Comparison of ENCODE assay signal across 10 mouse cellular contexts in the genomic region with DNA sequence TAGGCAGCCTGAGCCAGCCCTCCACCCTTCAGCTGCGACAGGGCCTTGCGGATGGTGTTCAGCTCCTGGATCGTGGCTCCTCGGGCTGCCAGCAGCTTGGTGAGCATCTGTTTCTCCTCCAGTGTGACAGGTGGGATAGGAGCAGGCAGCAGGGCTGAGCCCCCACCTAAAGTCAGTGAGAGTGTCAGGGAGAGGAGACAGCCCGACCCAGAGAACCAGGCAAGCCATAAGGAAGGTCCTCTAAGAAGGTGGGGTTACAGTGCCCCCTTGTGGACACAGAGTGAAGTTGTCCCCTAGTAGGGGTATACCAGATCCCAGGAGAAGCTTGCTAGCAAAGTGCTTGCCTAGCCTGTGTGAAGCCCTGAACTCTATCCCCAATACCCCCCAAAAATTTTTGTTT. TPM values are rescaled to one million over a fixed set of nuclear protein-coding genes. Genes with fewer than 3 reads are reported as not detected.
DNase-seq lines count a peak whose midpoint lies in the region; ATAC-seq lines count a peak whose summit lies in the region.
"Had no signal": no experiment of that assay in that cellular context is flagged by ENCODE, and none has a peak within 500 bp of the region (broad histone marks: within the 10 kb centered on the region; RNA-seq: fewer than 3 reads in every experiment).

No protein-coding gene starts in this region.

- H3K4me1 ChIP-seq in intestine, embryonic 14.5 days (replicated peaks; ENCODE audit: control insufficient read depth, insufficient read depth, low read length) = no peaks in the 10 kb centered on the region; the same call in 1 of the 2 replicates
- H3K4me1 ChIP-seq in intestine, embryonic 16.5 days (ENCODE audit: control insufficient read depth, insufficient read depth, low read length) = 0 out of 2 replicates have a peak, but pooled peaks cover 3% of the 10 kb centered on the region
- peaks cover 5% of the 10 kb centered on the region for H3K4me1 ChIP-seq in liver, embryonic 16.5 days (ENCODE audit: control insufficient read depth, low read depth, low read length)
- H3K4me1 ChIP-seq in neural tube, embryonic 13.5 days (replicated peaks) = peaks cover 48% of the 10 kb centered on the region
- H3K4me1 ChIP-seq: embryonic facial prominence, embryonic 15.5 days had no signal

- peaks cover under 1% of the 10 kb centered on the region; the same call in 1 of the 2 replicates for H3K27me3 ChIP-seq in intestine, embryonic 14.5 days (replicated peaks; ENCODE audit: control insufficient read depth, insufficient read depth, low read length)
- no peaks in the 10 kb centered on the region; the same call in 1 of the 2 replicates for H3K27me3 ChIP-seq in intestine, embryonic 16.5 days (replicated peaks; ENCODE audit: control insufficient read depth, insufficient read depth, low read length)
- H3K27me3 ChIP-seq in liver, embryonic 16.5 days (ENCODE audit: control insufficient read depth, insufficient read depth, low read depth, low read length) = 0 out of 2 replicates have a peak, but pooled peaks cover 2% of the 10 kb centered on the region
- H3K27me3 ChIP-seq in neural tube, embryonic 13.5 days = no peaks in the 10 kb centered on the region

- H3K9ac ChIP-seq in intestine, embryonic 14.5 days (ENCODE audit: low read length) = no peak overlapping the region
- no peak overlapping the region for H3K9ac ChIP-seq in intestine, embryonic 16.5 days (ENCODE audit: low read depth, low read length)
- H3K9ac ChIP-seq in liver, embryonic 16.5 days (ENCODE audit: low read depth, low read length) = no peak overlapping the region
- 0 out of 2 replicates have a peak overlapping the region, but pooled peaks have one; percentile 6 for H3K9ac ChIP-seq in neural tube, embryonic 13.5 days
- H3K9ac ChIP-seq: embryonic facial prominence, embryonic 15.5 days had no signal

- no peak overlapping the region for H3K4me3 ChIP-seq in intestine, embryonic 14.5 days (ENCODE audit: low read depth, low read length)
- H3K4me3 ChIP-seq in intestine, embryonic 16.5 days (ENCODE audit: low read length) = no peak overlapping the region
- H3K4me3 ChIP-seq in liver, embryonic 16.5 days (ENCODE audit: low read depth, low read length) = peak overlapping the region; percentile 51
- H3K4me3 ChIP-seq in neural tube, embryonic 13.5 days = no peak overlapping the region
- H3K4me3 ChIP-seq: embryonic facial prominence, embryonic 15.5 days; megakaryocyte, embryonic 14.5 days had no signal

- no peak overlapping the region for H3K27ac ChIP-seq in intestine, embryonic 14.5 days (ENCODE audit: low read depth)
- no peak overlapping the region for H3K27ac ChIP-seq in intestine, embryonic 16.5 days (ENCODE audit: low read length)
- no peak overlapping the region for H3K27ac ChIP-seq in liver, embryonic 16.5 days (ENCODE audit: low read length)
- peak overlapping the region; percentile 71 for H3K27ac ChIP-seq in neural tube, embryonic 13.5 days (replicated peaks)
- H3K27ac ChIP-seq: embryonic facial prominence, embryonic 15.5 days had no signal

- H3K36me3 ChIP-seq in intestine, embryonic 14.5 days (ENCODE audit: control insufficient read depth, insufficient read depth, low read length) = no peaks in the 10 kb centered on the region
- no peaks in the 10 kb centered on the region for H3K36me3 ChIP-seq in intestine, embryonic 16.5 days (ENCODE audit: control insufficient read depth, insufficient read depth, low read length)
- H3K36me3 ChIP-seq in liver, embryonic 16.5 days (ENCODE audit: control insufficient read depth, insufficient read depth) = no peaks in the 10 kb centered on the region
- peaks cover 27% of the 10 kb centered on the region for H3K36me3 ChIP-seq in neural tube, embryonic 13.5 days
- H3K36me3 ChIP-seq: embryonic facial prominence, embryonic 15.5 days had no signal

- ATAC-seq in intestine, embryonic 14.5 days (replicated peaks; ENCODE audit: low FRiP score, low TSS enrichment, low read depth) = no peak
- ATAC-seq in intestine, embryonic 16.5 days = no peak
- ATAC-seq in liver, embryonic 16.5 days (ENCODE audit: low read depth) = no peak
- peak; percentile 37 for ATAC-seq in neural tube, embryonic 13.5 days (ENCODE audit: low read depth)

- WGBS in intestine, embryonic 14.5 days = 32% methylated on average over 5 of the region's 5 CpGs
- WGBS in intestine, embryonic 16.5 days = 47% methylated on average over 5 of the region's 5 CpGs
- 65% methylated on average over 5 of the region's 5 CpGs for WGBS in liver, embryonic 16.5 days (ENCODE audit: insufficient replicate concordance)
- 51% methylated on average over 5 of the region's 5 CpGs for WGBS in neural tube, embryonic 13.5 days

- peak; percentile 60 for DNase-seq in intestine, embryonic 14.5 days (ENCODE audit: low spot score)
- DNase-seq in adipocyte (ENCODE audit: low spot score) = peak; percentile 69
- DNase-seq in embryo, embryonic 11.5 days (ENCODE audit: low read depth, low spot score) = peak; percentile 59
- DNase-seq in hindlimb bud, embryonic 11.5 days (ENCODE audit: extremely low spot score, low read depth, low spot score) = peak; percentile 72
- DNase-seq in yolk sac, embryonic 10.5 days (ENCODE audit: low spot score) = peak; percentile 42

- no peak overlapping the region for H3K4me2 ChIP-seq in intestine, embryonic 14.5 days (ENCODE audit: low read length)
- no peak overlapping the region for H3K4me2 ChIP-seq in intestine, embryonic 16.5 days (ENCODE audit: low read depth, low read length)
- H3K4me2 ChIP-seq in liver, embryonic 16.5 days (ENCODE audit: low read depth, low read length) = peak overlapping the region; percentile 22
- H3K4me2 ChIP-seq in neural tube, embryonic 13.5 days = no peak overlapping the region
- H3K4me2 ChIP-seq: embryonic facial prominence, embryonic 15.5 days had no signal

- no peaks in the 10 kb centered on the region for H3K9me3 ChIP-seq in intestine, embryonic 14.5 days (ENCODE audit: control insufficient read depth, low read length)
- no peaks in the 10 kb centered on the region for H3K9me3 ChIP-seq in intestine, embryonic 16.5 days (ENCODE audit: control insufficient read depth, low read length)
- no peaks in the 10 kb centered on the region for H3K9me3 ChIP-seq in liver, embryonic 16.5 days (replicated peaks; ENCODE audit: control insufficient read depth, low read length)
- H3K9me3 ChIP-seq in neural tube, embryonic 13.5 days = no peaks in the 10 kb centered on the region
- H3K9me3 ChIP-seq: embryonic facial prominence, embryonic 15.5 days; megakaryocyte, embryonic 14.5 days had no signal

RNA-seq across cellular contexts. Expression of gene Glyctk, which starts 1.5 kb away (rescaled TPM):
- 1.7 TPM in 2 replicates for polyA plus RNA-seq in intestine, embryonic 14.5 days (2014; fragmentation: Nextera tagmentation; extraction: Ambion mirVana)
- polyA plus RNA-seq in intestine, embryonic 16.5 days (2015; fragmentation: Nextera tagmentation; extraction: Ambion mirVana) = 8.6 and 10.8 TPM in 2 replicates
- 26.5 and 33.0 TPM in 2 replicates for polyA plus RNA-seq in liver, embryonic 16.5 days (2015; fragmentation: Nextera tagmentation; extraction: Ambion mirVana)
- polyA plus RNA-seq in neural tube, embryonic 13.5 days (2015; fragmentation: Nextera tagmentation; extraction: Ambion mirVana) = 4.9 and 5.1 TPM in 2 replicates

RNA-seq across cellular contexts. Expression of gene Wdr82, which starts 14.3 kb away (rescaled TPM):
- 22.9 and 23.8 TPM in 2 replicates for polyA plus RNA-seq in intestine, embryonic 14.5 days (2014; fragmentation: Nextera tagmentation; extraction: Ambion mirVana)
- polyA plus RNA-seq in intestine, embryonic 16.5 days (2015; fragmentation: Nextera tagmentation; extraction: Ambion mirVana) = 12.4 and 12.8 TPM in 2 replicates
- 5.8 and 6.0 TPM in 2 replicates for polyA plus RNA-seq in liver, embryonic 16.5 days (2015; fragmentation: Nextera tagmentation; extraction: Ambion mirVana)
- polyA plus RNA-seq in neural tube, embryonic 13.5 days (2015; fragmentation: Nextera tagmentation; extraction: Ambion mirVana) = 27.7 and 29.6 TPM in 2 replicates

RNA-seq across cellular contexts. Expression of gene Ppm1m, which starts 43.1 kb away (rescaled TPM):
- polyA plus RNA-seq in intestine, embryonic 14.5 days (2014; fragmentation: Nextera tagmentation; extraction: Ambion mirVana) = 31.2 and 33.6 TPM in 2 replicates
- polyA plus RNA-seq in intestine, embryonic 16.5 days (2015; fragmentation: Nextera tagmentation; extraction: Ambion mirVana) = 23.4 and 26.3 TPM in 2 replicates
- 9.7 and 11.5 TPM in 2 replicates for polyA plus RNA-seq in liver, embryonic 16.5 days (2015; fragmentation: Nextera tagmentation; extraction: Ambion mirVana)
- polyA plus RNA-seq in neural tube, embryonic 13.5 days (2015; fragmentation: Nextera tagmentation; extraction: Ambion mirVana) = 18.7 and 22.8 TPM in 2 replicates

RNA-seq across cellular contexts. Expression of gene Twf2, which starts 46.5 kb away (rescaled TPM):
- polyA plus RNA-seq in intestine, embryonic 14.5 days (2014; fragmentation: Nextera tagmentation; extraction: Ambion mirVana) = 56.4 and 59.5 TPM in 2 replicates
- 48.6 and 50.0 TPM in 2 replicates for polyA plus RNA-seq in intestine, embryonic 16.5 days (2015; fragmentation: Nextera tagmentation; extraction: Ambion mirVana)
- 19.7 and 21.2 TPM in 2 replicates for polyA plus RNA-seq in liver, embryonic 16.5 days (2015; fragmentation: Nextera tagmentation; extraction: Ambion mirVana)
- polyA plus RNA-seq in neural tube, embryonic 13.5 days (2015; fragmentation: Nextera tagmentation; extraction: Ambion mirVana) = 54.1 and 57.1 TPM in 2 replicates

RNA-seq across cellular contexts. Expression of gene Col6a4, which starts 59.8 kb away (rescaled TPM):
- polyA plus RNA-seq in intestine, embryonic 14.5 days (2014; fragmentation: Nextera tagmentation; extraction: Ambion mirVana) = 57.6 and 64.5 TPM in 2 replicates
- 72.7 and 83.0 TPM in 2 replicates for polyA plus RNA-seq in intestine, embryonic 16.5 days (2015; fragmentation: Nextera tagmentation; extraction: Ambion mirVana)
- polyA plus RNA-seq in liver, embryonic 16.5 days (2015; fragmentation: Nextera tagmentation; extraction: Ambion mirVana) = 0.47 TPM in 1 of 2 replicates, not detected in the other
- polyA plus RNA-seq in neural tube, embryonic 13.5 days (2015; fragmentation: Nextera tagmentation; extraction: Ambion mirVana) = 0.22 and 0.51 TPM in 2 replicates
